Mouse (Mus musculus) heart, postnatal 4 days (tissue): ENCODE measurements around the gene Cep295. TPM values are rescaled to one million over a fixed set of nuclear protein-coding genes. Genes with fewer than 3 reads are reported as not detected.
"Not testable (repeated sequence)": the region's sequence is repeated elsewhere in the genome, so short reads cannot be mapped to it uniquely, and the experiment has no call there.

ENCODE experiments used
- DNase-seq: peaks from one replicate; pipeline ENCODE4 v3.0.0; 2021
- total RNA-seq, 2 experiments: library from RNA; stranded (reverse); gene quantifications; 2 replicates each; pipeline ENCODE4 v1.2.3; 2021

The Cep295 gene
- total RNA-seq, 2 experiments from 2014 or later: 19.4 to 22.4 TPM

- no peak for DNase-seq
These were observed 51.0 kb downstream of the Cep295 start, which contains the start of gene 4931406C07Rik for GRCm38 (mm10) chr9:15306398-15307119. 4931406C07Rik (minus strand) TSS chr9:15306448.

- peak; percentile 99 for DNase-seq
These were observed 51.8 kb downstream of the Cep295 start, which contains the start of gene Taf1d for GRCm38 (mm10) chr9:15305503-15306397. Taf1d (plus strand) TSS chr9:15306214.

- DNase-seq: no peak
These were observed 54.7 kb downstream of the Cep295 start for GRCm38 (mm10) chr9:15302881-15303280.

GRCm38 (mm10) chr9:15302006-15302405, 55.6 kb downstream of the Cep295 start:
- not testable (repeated sequence) for DNase-seq

- peak; percentile 14 for DNase-seq
These were observed 56.2 kb downstream of the Cep295 start for GRCm38 (mm10) chr9:15301399-15301798.

GRCm38 (mm10) chr9:15300056-15300455, 57.5 kb downstream of the Cep295 start:
- no peak for DNase-seq

GRCm38 (mm10) chr9:15298451-15298850, 59.1 kb downstream of the Cep295 start:
- no peak for DNase-seq

GRCm38 (mm10) chr9:15297112-15297511, 60.5 kb downstream of the Cep295 start:
- DNase-seq: no peak

- DNase-seq: no peak
These were observed 68.3 kb downstream of the Cep295 start for GRCm38 (mm10) chr9:15289251-15289650.

- DNase-seq: no peak
These were observed 69.2 kb downstream of the Cep295 start for GRCm38 (mm10) chr9:15288402-15288801.

- no peak for DNase-seq
These were observed 69.7 kb downstream of the Cep295 start for GRCm38 (mm10) chr9:15287846-15288245.

GRCm38 (mm10) chr9:15285443-15285842, 72.1 kb downstream of the Cep295 start:
- no peak for DNase-seq

- no peak for DNase-seq
These were observed 77.1 kb downstream of the Cep295 start for GRCm38 (mm10) chr9:15280491-15280879.

- peak; percentile 94 for DNase-seq
These were observed 77.7 kb downstream of the Cep295 start, which contains the start of gene Med17 for GRCm38 (mm10) chr9:15279649-15280490. Med17 (minus strand) TSS chr9:15279931.

- no peak for DNase-seq
These were observed 78.4 kb downstream of the Cep295 start for GRCm38 (mm10) chr9:15279139-15279648.

- DNase-seq: no peak
These were observed 79.2 kb downstream of the Cep295 start for GRCm38 (mm10) chr9:15278343-15278742.

- DNase-seq: no peak
These were observed 80.7 kb downstream of the Cep295 start for GRCm38 (mm10) chr9:15276855-15277254.

GRCm38 (mm10) chr9:15273981-15274380, 83.6 kb downstream of the Cep295 start:
- DNase-seq: no peak
